Mouse (Mus musculus) stomach, postnatal 0 days (tissue): ENCODE data around the gene Cep164. TPM values are rescaled to one million over a fixed set of nuclear protein-coding genes. Genes with fewer than 3 reads are reported as not detected.

Experiments
- ATAC-seq: fragments of 200-750 bp; cut with Nextera tagmentation; 2 replicates; pipeline ENCODE4 v1.8.0; 2017; ENCODE audit not compliant: low FRiP score, low TSS enrichment
- DNase-seq: peaks from one replicate; pipeline ENCODE4 v3.0.0-alpha.2; 2016; ENCODE audit warnings: low spot score
- H3K27ac ChIP-seq: fragments of 300-500 bp; sonication (generic); replicated peaks from 2 replicates; pipeline ENCODE4 v1.5.1; 2014; ENCODE audit warnings: mild to moderate bottlenecking, control low read depth
- H3K27me3 ChIP-seq: fragments of 300-500 bp; sonication (generic); 2 replicates; pipeline ENCODE4 v1.6.1; 2014; ENCODE audit warnings: low read length; ENCODE audit not compliant: control insufficient read depth, insufficient read depth
- H3K36me3 ChIP-seq: fragments of 300-500 bp; sonication (generic); 2 replicates; pipeline ENCODE4 v1.6.1; 2014; ENCODE audit warnings: low read length, mixed read lengths; ENCODE audit not compliant: control insufficient read depth, insufficient read depth
- H3K4me1 ChIP-seq: fragments of 300-500 bp; sonication (generic); replicated peaks from 2 replicates; pipeline ENCODE4 v1.6.1; 2014; ENCODE audit warnings: antibody characterized with exemption; ENCODE audit not compliant: control insufficient read depth, insufficient read depth
- H3K4me2 ChIP-seq: fragments of 300-500 bp; sonication (generic); replicated peaks from 2 replicates; pipeline ENCODE4 v1.6.1; 2014; ENCODE audit warnings: low read depth, mild to moderate bottlenecking, control low read depth, moderate library complexity
- H3K4me3 ChIP-seq: fragments of 300-500 bp; sonication (generic); 2 replicates; pipeline ENCODE4 v1.5.1; 2014; ENCODE audit warnings: low read depth, low read length, control low read depth
- H3K9ac ChIP-seq: fragments of 300-500 bp; sonication (generic); 2 replicates; pipeline ENCODE4 v1.6.1; 2014; ENCODE audit warnings: mild to moderate bottlenecking, low read length, control low read depth, mixed read lengths
- H3K9me3 ChIP-seq: fragments of 300-500 bp; sonication (generic); 2 replicates; pipeline ENCODE4 v1.6.1; 2016; ENCODE audit warnings: low read length; ENCODE audit not compliant: control insufficient read depth
- CTCF ChIP-seq: IDR thresholded peaks from 2 replicates; pipeline ENCODE4 v1.5.1; 2016; ENCODE audit warnings: antibody characterized with exemption, low read depth, mild to moderate bottlenecking, moderate library complexity
- EP300 ChIP-seq: optimal IDR thresholded peaks from 2 replicates; pipeline ENCODE3; 2016; ENCODE audit warnings: antibody characterized with exemption
- WGBS: fragments of 180-500 bp; shearing (Covaris S2); extraction: QIAGEN DNeasy Blood & Tissue Kit; methylation state at CpG from one replicate; pipeline ENCODE4 v1.1.7; 2014; 5-methylcytosine and 5-hydroxymethylcytosine counted together
- polyA plus RNA-seq: library from polyadenylated mRNA; unstranded; fragments of >200 nt; fragmentation: Nextera tagmentation; extraction: Ambion mirVana; gene quantifications from 2 replicates; pipeline ENCODE4 v1.2.1, GENCODE M21; 2015

Gene Cep164
- polyA plus RNA-seq, 1 experiment from 2014 or later = 12.9 TPM

DNA sequence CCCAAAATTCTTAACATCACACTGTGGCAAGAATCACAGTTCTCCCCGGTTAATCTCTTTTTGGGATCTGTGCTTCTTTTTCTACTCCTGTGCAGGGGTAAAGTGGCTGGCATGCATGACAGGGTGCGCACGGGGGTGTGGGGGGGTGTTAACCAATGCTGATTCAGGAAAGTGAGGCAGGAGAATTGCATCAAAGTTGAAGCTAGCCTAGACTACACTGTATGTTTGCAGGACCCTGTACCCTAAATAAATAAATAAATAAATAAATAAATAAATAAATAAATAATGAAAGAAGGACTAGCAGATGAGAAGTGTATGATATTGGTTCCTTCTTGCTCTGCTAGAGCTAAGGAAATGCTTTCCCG lies 9.6 kb upstream of the Cep164 start:
- H3K4me1 ChIP-seq = peaks cover 8% of the 10 kb centered on the region; the same call in 1 of the 2 replicates
- no peaks in the 10 kb centered on the region for H3K9me3 ChIP-seq
- 0 out of 2 replicates have a peak, but pooled peaks have one; percentile 2 for ATAC-seq
- H3K4me2 ChIP-seq = peak overlapping the region; percentile 95
- 23% methylated on average over 4 of the region's 4 CpGs for WGBS
- no peaks in the 10 kb centered on the region for H3K36me3 ChIP-seq
- H3K27ac ChIP-seq = no peak overlapping the region
- TF ChIP-seq CTCF (no peak), EP300 (no peak)
- H3K4me3 ChIP-seq = peak overlapping the region; percentile 85
- DNase-seq = no peak
- H3K27me3 ChIP-seq = no peaks in the 10 kb centered on the region
- H3K9ac ChIP-seq = no peak overlapping the region

DNA sequence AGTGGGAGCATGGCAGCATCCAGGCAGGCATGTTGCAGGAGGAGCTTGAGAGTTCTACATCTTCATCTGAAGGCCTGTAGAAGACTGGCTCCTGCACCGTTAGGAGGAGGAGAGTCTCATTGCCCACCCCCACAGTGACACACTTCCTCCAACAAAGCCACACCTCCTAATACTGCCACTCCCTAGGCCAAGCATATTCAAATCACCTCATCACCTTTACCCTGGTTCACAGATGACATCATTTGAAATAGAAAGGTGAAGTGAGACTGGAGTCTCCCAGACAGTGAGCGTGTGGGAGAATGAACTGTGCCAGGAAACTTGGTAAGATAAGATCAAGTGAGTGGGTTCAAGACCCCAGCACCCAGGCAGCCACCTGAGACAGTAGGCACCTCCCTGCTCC lies 5.0 kb upstream of the Cep164 start:
- no peaks in the 10 kb centered on the region for H3K4me1 ChIP-seq
- 69% methylated on average over 2 of the region's 2 CpGs for WGBS
- no peak overlapping the region for H3K4me3 ChIP-seq
- TF ChIP-seq CTCF (no peak), EP300 (no peak)
- peaks cover 6% of the 10 kb centered on the region; the same call in 1 of the 2 replicates for H3K9me3 ChIP-seq
- DNase-seq (no peak), ATAC-seq (peak; percentile 57; the same call in 1 of the 2 replicates)
- H3K27me3 ChIP-seq = no peaks in the 10 kb centered on the region
- H3K9ac ChIP-seq = no peak overlapping the region
- H3K4me2 ChIP-seq = no peak overlapping the region
- no peak overlapping the region for H3K27ac ChIP-seq
- H3K36me3 ChIP-seq = no peaks in the 10 kb centered on the region

DNA sequence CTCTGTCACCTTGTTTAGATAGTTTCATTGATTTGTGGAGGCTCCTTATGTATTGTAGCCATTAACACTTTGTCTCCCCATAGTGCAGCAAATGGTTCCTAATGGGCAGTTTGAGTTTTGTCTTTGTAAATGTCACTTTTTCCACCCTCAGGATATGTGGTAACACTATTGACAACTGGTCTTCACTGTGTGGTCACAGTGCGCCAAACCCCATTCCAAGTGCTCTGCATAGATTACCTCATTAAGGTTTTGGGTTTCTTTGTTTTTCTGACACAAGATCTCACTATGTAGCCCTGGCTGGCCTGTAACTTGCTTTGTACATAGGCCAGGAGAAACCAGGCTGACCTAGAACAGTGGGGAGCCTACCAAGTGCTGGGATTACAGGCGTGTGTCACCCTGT lies 4.4 kb upstream of the Cep164 start:
- H3K4me3 ChIP-seq = no peak overlapping the region
- no peaks in the 10 kb centered on the region for H3K27me3 ChIP-seq
- H3K9ac ChIP-seq = no peak overlapping the region
- no peaks in the 10 kb centered on the region for H3K36me3 ChIP-seq
- WGBS = 94% methylated on average over 2 of the region's 2 CpGs
- no peak overlapping the region for H3K27ac ChIP-seq
- no peaks in the 10 kb centered on the region for H3K4me1 ChIP-seq
- peaks cover 6% of the 10 kb centered on the region; the same call in 1 of the 2 replicates for H3K9me3 ChIP-seq
- TF ChIP-seq CTCF (no peak), EP300 (no peak)
- DNase-seq (no peak), ATAC-seq (no peak)
- H3K4me2 ChIP-seq = no peak overlapping the region

DNA sequence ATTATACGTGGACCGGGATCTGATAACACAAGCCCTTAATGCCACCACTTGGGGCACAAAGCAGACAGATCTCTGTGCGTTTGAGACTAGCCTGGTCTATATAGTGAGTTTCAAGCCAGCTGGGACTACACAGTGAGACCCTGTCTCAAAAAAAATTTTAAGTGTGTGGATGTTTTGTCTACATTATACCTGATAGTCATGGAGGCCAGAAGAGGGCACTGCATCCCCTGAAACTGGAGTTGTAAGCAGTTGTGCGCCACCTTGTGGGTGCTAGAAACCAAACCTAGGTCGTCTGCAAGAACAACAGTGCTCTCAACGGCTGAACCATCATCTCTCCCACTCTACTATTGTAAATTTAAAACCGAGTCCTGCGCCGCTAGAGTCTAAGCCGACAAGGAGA lies 616 bp upstream of the Cep164 start:
- H3K4me3 ChIP-seq = peak overlapping the region; percentile 75
- peaks cover 6% of the 10 kb centered on the region; the same call in 1 of the 2 replicates for H3K9me3 ChIP-seq
- no peak overlapping the region for H3K9ac ChIP-seq
- H3K27me3 ChIP-seq = no peaks in the 10 kb centered on the region
- 33% methylated on average over 10 of the region's 10 CpGs for WGBS
- H3K27ac ChIP-seq = no peak overlapping the region
- DNase-seq = peak; percentile 74
- H3K4me2 ChIP-seq = peak overlapping the region; percentile 81
- TF ChIP-seq CTCF = peak; percentile 87
- TF ChIP-seq EP300 = no peak
- ATAC-seq = peak; percentile 15; the same call in 1 of the 2 replicates
- no peaks in the 10 kb centered on the region for H3K36me3 ChIP-seq
- no peaks in the 10 kb centered on the region for H3K4me1 ChIP-seq

DNA sequence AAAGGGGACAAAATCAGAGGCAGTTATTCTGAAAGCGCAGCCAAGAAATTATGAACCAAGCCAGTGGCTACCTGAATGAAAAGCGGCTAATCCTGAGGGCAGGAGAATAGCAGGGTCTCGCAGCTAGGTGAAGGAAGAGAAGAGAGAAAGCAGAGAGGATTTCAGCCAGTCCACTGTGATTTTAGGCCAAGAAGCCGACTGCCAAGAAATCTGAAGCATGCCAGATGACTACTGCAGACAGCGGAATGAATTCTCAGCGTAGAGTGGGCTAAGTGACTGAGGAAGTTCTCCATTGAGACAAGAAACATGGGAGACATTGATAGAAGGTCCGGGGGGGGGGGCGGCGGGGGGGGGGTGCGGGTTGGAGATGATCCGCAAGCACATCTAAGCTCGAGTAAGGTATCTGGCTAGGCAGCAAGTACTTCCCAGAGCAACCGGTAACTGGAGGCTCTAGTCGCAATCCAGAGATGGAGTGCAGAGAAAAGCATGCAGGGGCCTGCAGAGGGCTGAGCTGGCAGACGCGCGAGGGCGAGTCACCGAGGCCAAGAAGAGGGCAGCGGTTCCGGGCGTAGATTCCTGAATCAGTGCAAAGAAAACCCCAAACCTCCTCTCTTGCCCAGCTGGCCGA lies 714 bp downstream of the Cep164 start:
- Histone ChIP-seq H3K4me1 (no peaks in the 10 kb centered on the region), H3K27ac (peak overlapping the region; percentile 91), H3K36me3 (no peaks in the 10 kb centered on the region; the same call in 1 of the 2 replicates), H3K4me2 (peak overlapping the region; percentile 81), H3K27me3 (no peaks in the 10 kb centered on the region), H3K4me3 (peak overlapping the region; percentile 75), H3K9ac (peak overlapping the region; percentile 78), H3K9me3 (peaks cover 6% of the 10 kb centered on the region; the same call in 1 of the 2 replicates)
- 4% methylated on average over 23 of the region's 23 CpGs for WGBS
- DNase-seq (peak; percentile 66), ATAC-seq (peak; percentile 62)
- no peak for TF ChIP-seq EP300
- peak; percentile 10; the same call in 1 of the 2 replicates for TF ChIP-seq CTCF

DNA sequence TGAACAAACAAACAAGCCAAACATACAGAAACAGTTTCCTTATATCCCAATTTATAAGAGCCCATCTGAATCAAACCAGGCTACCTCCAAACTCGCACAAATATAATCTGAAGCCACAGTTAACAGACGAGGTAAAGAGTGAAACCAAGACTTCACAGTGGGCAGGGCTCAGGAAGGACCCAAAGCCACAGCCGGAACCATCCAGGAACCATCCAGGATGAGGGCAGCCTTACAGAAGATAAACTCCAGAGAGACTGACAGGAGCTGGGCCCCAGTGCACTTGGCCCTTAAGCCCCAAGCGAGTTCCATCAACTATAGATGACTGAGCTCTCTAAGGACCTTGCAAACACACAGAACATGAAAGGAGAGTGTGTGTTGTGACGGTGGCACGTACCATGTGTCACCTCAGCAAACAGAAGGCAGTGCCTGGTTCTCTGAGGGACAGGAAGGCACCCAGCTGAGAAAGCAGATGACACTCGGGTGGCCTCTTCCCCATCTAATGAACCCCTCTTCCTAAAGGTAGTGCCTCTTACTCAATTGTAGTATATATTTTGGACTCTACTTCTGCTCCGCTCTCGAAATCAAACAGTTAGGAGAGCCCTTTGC lies 10.0 kb downstream of the Cep164 start:
- Histone ChIP-seq H3K9ac (no peak overlapping the region), H3K4me3 (no peak overlapping the region), H3K27me3 (no peaks in the 10 kb centered on the region), H3K9me3 (no peaks in the 10 kb centered on the region), H3K4me2 (no peak overlapping the region), H3K4me1 (no peaks in the 10 kb centered on the region), H3K36me3 (no peaks in the 10 kb centered on the region; the same call in 1 of the 2 replicates), H3K27ac (no peak overlapping the region)
- TF ChIP-seq CTCF (no peak), EP300 (no peak)
- ATAC-seq (no peak), DNase-seq (no peak)
- 88% methylated on average over 9 of the region's 9 CpGs for WGBS
